Mouse (Mus musculus) lung, adult 2 months (tissue): ENCODE measurements at regions not wholly inside any gene's neighbourhood (a gene's known extent, or its start where the extent isn't known, plus 50 kb on each side); places are given as distances from the start of the nearest gene placed in this dataset.

Experiments
- CTCF ChIP-seq: fragments of 200-500 bp; IDR thresholded peaks from 2 replicates; pipeline ENCODE4 v1.5.1; 2011; ENCODE audit warnings: mild to moderate bottlenecking, low read length, control low read depth; ENCODE audit not compliant: insufficient read depth
- POLR2A ChIP-seq: fragments of 200-500 bp; IDR thresholded peaks from 2 replicates; pipeline ENCODE4 v1.6.1; 2011; ENCODE audit warnings: low read depth, mild to moderate bottlenecking, control low read depth, low read length, borderline replicate concordance; ENCODE audit errors: extremely low read depth

DNA sequence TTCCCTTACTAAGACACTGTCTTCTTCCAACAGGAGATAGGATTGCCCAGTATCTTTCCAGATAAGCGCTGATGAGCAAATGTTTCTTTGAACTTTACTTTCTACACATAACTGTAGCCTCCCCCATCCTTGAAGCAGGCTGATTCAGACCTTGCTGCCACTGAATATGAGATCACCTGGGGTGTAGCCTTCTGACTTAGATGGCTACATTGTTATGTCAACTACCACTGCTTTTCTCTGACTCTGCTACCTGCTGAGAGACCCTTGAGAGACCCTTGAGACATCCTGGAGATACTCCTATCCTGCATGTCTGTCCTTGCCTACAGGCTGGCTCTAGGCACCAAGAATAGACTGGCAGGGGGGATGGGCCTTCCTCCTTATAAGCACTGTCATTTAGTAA, 476.1 kb upstream of the Robo2 start:
- TF ChIP-seq CTCF (no peak), POLR2A (no peak)
